Mouse (Mus musculus) ES-Bruce4 (cell line): Measurements from ENCODE around the gene Spata18.

Experiments
- EP300 ChIP-seq: IDR thresholded peaks from 2 replicates; pipeline ENCODE4 v1.6.1; 2011; ENCODE audit warnings: low read depth, low read length; ENCODE audit not compliant: insufficient read depth
- POLR2A ChIP-seq: IDR thresholded peaks from one replicate; pipeline ENCODE4 v1.8.1; 2011; ENCODE audit warnings: low read length; ENCODE audit not compliant: insufficient read depth

DNA sequence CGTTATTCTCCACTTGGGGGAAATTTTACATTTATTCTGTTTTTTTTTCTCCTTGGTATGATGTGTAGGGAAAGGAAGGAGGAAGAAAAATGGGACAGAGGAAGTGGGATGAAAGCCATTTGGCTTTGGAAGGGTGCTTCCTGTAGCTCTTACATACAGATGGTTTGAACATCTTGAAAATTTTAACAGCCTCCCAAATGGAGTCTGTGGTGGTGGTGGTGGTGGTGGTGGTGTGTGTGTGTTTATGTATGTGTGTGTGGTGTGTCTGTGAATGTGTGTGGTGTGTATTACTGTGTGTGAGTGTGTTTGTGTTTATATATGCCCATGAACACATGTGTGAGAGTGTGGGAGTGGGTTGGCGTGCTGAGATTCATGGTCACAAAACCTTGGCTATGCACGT, 24.4 kb downstream of the Spata18 start:
- TF ChIP-seq POLR2A (no peak), EP300 (no peak)
